9 mouse cellular contexts compared by ENCODE assay signal in the genomic region with DNA sequence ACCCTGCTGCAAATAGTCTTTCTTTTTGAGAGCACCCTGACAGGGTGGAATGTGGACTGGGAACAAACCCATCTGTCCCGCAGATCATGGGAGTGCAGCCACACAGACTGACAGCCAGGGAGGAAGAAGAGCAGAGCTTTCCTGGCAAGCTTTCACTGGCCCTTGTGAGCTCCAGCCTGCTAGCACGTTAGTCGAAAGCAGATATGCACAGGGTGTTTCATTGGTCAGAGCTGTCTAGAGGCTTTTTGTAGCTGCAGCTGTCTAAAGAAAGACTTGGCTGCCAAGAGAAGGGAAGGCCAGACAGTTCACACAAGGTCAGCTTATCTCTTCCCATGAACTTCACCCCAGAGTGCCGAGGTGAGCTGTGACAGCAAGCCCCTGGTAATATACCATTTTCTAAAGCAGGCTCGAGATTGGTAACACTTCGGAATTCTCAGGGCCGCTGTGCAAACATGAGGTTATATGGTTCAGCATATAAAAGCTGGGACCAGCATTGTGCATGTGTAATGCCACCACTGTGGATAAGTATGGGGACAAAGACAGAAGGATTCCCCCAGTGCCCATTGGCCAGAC.
DNase-seq lines count a peak whose midpoint lies in the region; ATAC-seq lines count a peak whose summit lies in the region.
"Had no signal": no experiment of that assay in that cellular context is flagged by ENCODE, and none has a peak within 500 bp of the region (broad histone marks: within the 10 kb centered on the region; RNA-seq: fewer than 3 reads in every experiment).

No protein-coding gene starts in this region.

- H3K4me3 ChIP-seq in forebrain, embryonic 12.5 days (replicated peaks) = no peak overlapping the region
- H3K4me3 ChIP-seq: liver, embryonic 15.5 days had no signal

- intact Hi-C loops in heart, postnatal 10 days (cut with DNase I) = loop anchor here (2.0 kb wide), 1 partner anchor 41 kb away; no protein-coding TSS in a partner anchor

- no peak overlapping the region for H3K9ac ChIP-seq in forebrain, embryonic 12.5 days
- H3K9ac ChIP-seq: liver, embryonic 15.5 days had no signal

- H3K4me1 ChIP-seq in forebrain, embryonic 12.5 days = peaks cover 22% of the 10 kb centered on the region

- H3K36me3 ChIP-seq in forebrain, embryonic 12.5 days (replicated peaks) = peaks cover 8% of the 10 kb centered on the region; the same call in 1 of the 2 replicates
- H3K36me3 ChIP-seq: liver, embryonic 15.5 days had no signal

- 38% methylated on average over 7 of the region's 7 CpGs for WGBS in forebrain, embryonic 12.5 days

- H3K9me3 ChIP-seq in forebrain, embryonic 12.5 days = no peaks in the 10 kb centered on the region; the same call in 1 of the 2 replicates
- H3K9me3 ChIP-seq: liver, embryonic 15.5 days had no signal

- peak; percentile 47 for DNase-seq in embryo, embryonic 10 days (ENCODE audit: low spot score)
- DNase-seq in embryo, embryonic 11 days = no peak
- DNase-seq in heart, postnatal 10 days = peak; percentile 89 to 92
- DNase-seq in kidney, postnatal 25 days = peak; percentile 27 to 58
- no peak for DNase-seq in right cerebral cortex, postnatal 14 days
- DNase-seq in frontal cortex, adult 2 months (ENCODE audit: extremely low spot score in 1 of 2, low spot score in 1 of 2) = no peak

- no peaks in the 10 kb centered on the region for H3K27me3 ChIP-seq in forebrain, embryonic 12.5 days
- H3K27me3 ChIP-seq: liver, embryonic 15.5 days had no signal

- peak overlapping the region; percentile 27 for H3K4me2 ChIP-seq in forebrain, embryonic 12.5 days
- H3K4me2 ChIP-seq: liver, embryonic 15.5 days had no signal

- peak; percentile 80 for ATAC-seq in forebrain, embryonic 12.5 days (ENCODE audit: low FRiP score)
- peak; percentile 93 for ATAC-seq in megakaryocyte-erythroid progenitor cell, adult 5-6 weeks (replicated peaks; ENCODE audit: low FRiP score, low TSS enrichment, poor library complexity, severe bottlenecking)

- peak overlapping the region; percentile 92 for H3K27ac ChIP-seq in forebrain, embryonic 12.5 days
- H3K27ac ChIP-seq: liver, embryonic 15.5 days had no signal

Comparison
In these comparisons a context has a peak if more than half of its experiments do, and no peak if none do; other contexts are left out.
1. DNase-seq: peak in embryo, embryonic 10 days (single experiment), heart, postnatal 10 days (2 of 2) and kidney, postnatal 25 days (2 of 2); none in embryo, embryonic 11 days (single experiment), right cerebral cortex, postnatal 14 days (single experiment) and frontal cortex, adult 2 months (0 of 2).